Mouse (Mus musculus): ENCODE results near the gene Abcc4.

Abcc4 gene

DNA sequence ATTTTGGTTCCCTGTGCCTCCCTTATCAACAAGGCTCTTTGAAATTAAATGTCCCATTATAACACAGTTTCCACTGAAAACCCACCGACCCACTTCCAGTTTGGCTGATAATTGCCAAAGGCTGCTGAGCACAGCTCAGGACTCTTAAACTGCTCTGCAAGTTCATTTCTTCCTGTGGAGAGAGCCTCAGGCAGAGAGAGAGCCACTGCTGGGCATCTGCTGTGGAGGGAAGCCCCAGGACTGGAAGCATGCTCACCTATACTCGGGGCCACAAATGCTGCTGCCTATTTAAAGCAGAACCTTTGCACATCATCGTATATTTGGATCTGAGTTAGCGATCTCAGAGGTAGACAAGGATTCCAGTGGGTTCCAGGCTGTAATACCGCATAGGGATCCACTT lies 139.2 kb downstream of the Abcc4 start:
- peaks cover 33% of the 10 kb centered on the region for H3K4me1 ChIP-seq (replicated peaks; ENCODE audit: low read depth, low read length)
- H3K27me3 ChIP-seq (ENCODE audit: insufficient read depth, low read length) = no peaks in the 10 kb centered on the region
- H3K4me3 ChIP-seq (replicated peaks; ENCODE audit: low read length) = no peak overlapping the region
- H3K9me3 ChIP-seq (ENCODE audit: low read length) = no peaks in the 10 kb centered on the region
- TF ChIP-seq NANOG (IDR thresholded peaks at IDR 0.05; ENCODE audit: borderline replicate concordance, low read length) = no peak
- no peak for TF ChIP-seq CTCF (conservative IDR thresholded peaks at IDR 0.05; ENCODE audit: low read length)
- TF ChIP-seq POU5F1 (IDR thresholded peaks at IDR 0.05; ENCODE audit: borderline replicate concordance, low read length) = no peak
- peaks cover 48% of the 10 kb centered on the region for H3K36me3 ChIP-seq (ENCODE audit: insufficient read depth, low read length)

DNA sequence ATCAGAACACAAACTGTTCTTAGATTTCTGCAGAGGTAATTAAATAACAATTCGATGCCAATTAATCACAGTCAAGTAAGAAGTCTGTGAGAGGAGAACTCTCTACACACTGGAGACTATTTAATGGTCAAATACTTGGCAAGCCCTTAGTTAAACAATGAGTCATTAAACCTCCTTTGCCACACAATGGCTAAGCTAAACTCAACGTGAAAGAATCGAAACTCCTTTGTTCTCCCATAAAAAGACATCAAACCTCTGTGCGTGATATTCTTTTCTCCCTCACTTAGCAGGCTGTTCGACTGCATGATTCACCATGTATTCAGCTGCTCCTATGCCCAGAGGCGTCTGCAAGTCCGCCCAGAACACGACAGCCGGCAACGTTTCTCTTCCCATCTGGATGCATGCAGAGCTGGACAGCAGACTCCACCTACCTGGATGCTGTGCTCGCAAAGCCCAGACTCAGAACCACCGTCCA lies 139.8 kb downstream of the Abcc4 start:
- Histone ChIP-seq H3K36me3 (ENCODE audit: insufficient read depth, low read length) (peaks cover 49% of the 10 kb centered on the region), H3K4me3 (replicated peaks; ENCODE audit: low read length) (no peak overlapping the region), H3K9me3 (ENCODE audit: low read length) (no peaks in the 10 kb centered on the region), H3K4me1 (replicated peaks; ENCODE audit: low read depth, low read length) (peaks cover 33% of the 10 kb centered on the region), H3K27me3 (ENCODE audit: insufficient read depth, low read length) (no peaks in the 10 kb centered on the region)
- TF ChIP-seq CTCF (conservative IDR thresholded peaks at IDR 0.05; ENCODE audit: low read length) (no peak), POU5F1 (IDR thresholded peaks at IDR 0.05; ENCODE audit: borderline replicate concordance, low read length) (no peak), NANOG (IDR thresholded peaks at IDR 0.05; ENCODE audit: borderline replicate concordance, low read length) (peak; percentile 94)

DNA sequence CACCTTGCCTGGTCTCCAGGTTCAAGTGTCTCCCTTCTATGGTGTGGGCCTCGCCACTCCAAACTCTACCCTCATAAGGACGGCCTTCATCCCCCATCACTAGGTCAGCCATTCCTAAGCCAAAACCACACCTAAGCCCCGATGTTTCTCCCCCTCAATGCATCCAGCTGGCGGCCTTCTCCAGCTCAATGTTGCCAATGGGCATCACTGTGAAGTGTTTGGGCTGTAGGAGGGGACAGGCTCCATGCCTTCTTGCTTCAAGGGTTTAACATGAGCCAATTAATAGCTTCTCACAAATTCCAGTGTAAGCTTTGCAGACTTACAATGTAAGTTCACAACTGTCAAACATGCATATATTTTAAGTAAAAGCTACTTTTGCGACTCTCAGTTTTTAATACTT lies 140.3 kb downstream of the Abcc4 start:
- Histone ChIP-seq H3K9me3 (ENCODE audit: low read length) (no peaks in the 10 kb centered on the region), H3K4me3 (replicated peaks; ENCODE audit: low read length) (no peak overlapping the region), H3K36me3 (ENCODE audit: insufficient read depth, low read length) (peaks cover 49% of the 10 kb centered on the region), H3K27me3 (ENCODE audit: insufficient read depth, low read length) (no peaks in the 10 kb centered on the region), H3K4me1 (replicated peaks; ENCODE audit: low read depth, low read length) (peaks cover 33% of the 10 kb centered on the region)
- TF ChIP-seq POU5F1 (IDR thresholded peaks at IDR 0.05; ENCODE audit: borderline replicate concordance, low read length) = no peak
- no peak for TF ChIP-seq CTCF (conservative IDR thresholded peaks at IDR 0.05; ENCODE audit: low read length)
- TF ChIP-seq NANOG (IDR thresholded peaks at IDR 0.05; ENCODE audit: borderline replicate concordance, low read length) = no peak

DNA sequence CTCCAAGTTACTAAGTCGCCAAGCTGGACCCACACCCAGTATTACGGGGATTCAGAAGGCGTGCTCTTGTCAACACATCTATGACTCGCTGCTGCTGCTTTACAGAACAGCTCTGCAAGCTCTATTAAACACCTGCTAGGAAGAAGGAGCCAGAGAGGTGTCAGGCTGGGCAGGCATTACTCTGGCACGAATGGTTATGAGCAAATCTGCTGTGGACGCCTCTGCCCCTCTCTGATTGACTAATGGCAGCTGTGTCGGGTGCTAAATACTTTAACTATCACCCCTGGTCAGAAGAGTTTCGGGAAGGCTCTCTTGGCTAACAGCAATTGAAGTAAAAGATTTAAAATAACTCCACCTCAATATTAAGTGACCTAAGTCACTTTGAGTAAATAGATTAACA lies 142.4 kb downstream of the Abcc4 start:
- no peaks in the 10 kb centered on the region for H3K27me3 ChIP-seq (ENCODE audit: insufficient read depth, low read length)
- H3K36me3 ChIP-seq (ENCODE audit: insufficient read depth, low read length) = peaks cover 42% of the 10 kb centered on the region
- no peaks in the 10 kb centered on the region for H3K9me3 ChIP-seq (ENCODE audit: low read length)
- TF ChIP-seq NANOG (IDR thresholded peaks at IDR 0.05; ENCODE audit: borderline replicate concordance, low read length) (no peak), CTCF (conservative IDR thresholded peaks at IDR 0.05; ENCODE audit: low read length) (no peak), POU5F1 (IDR thresholded peaks at IDR 0.05; ENCODE audit: borderline replicate concordance, low read length) (no peak)
- H3K4me3 ChIP-seq (replicated peaks; ENCODE audit: low read length) = no peak overlapping the region
- peaks cover 27% of the 10 kb centered on the region for H3K4me1 ChIP-seq (replicated peaks; ENCODE audit: low read depth, low read length)

DNA sequence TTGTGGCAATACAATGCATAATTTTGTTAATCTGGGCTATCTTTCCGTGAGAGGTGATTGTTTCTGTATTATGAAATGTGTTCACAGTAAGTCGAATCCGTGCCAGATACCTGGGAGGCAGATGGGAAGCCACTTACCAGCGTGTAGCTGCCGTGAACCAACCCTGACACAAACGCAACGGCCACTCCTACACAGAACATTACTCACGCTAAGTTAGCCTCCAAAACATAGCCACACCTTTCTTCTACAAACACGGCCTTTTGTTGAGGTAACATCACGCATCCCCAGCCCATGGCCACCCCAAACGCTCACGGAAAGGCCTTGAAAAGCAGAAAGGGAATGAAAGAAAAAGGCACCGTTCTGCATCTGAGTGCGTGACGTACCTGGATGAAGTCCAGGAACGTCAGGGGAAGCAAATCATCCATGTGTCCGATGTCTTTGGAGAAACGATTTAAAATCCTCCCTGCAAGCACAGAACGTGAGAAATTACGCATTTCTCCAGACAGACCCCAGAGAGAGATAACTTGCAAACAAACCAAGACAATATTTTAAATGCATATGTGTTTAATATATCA lies 153.0 kb downstream of the Abcc4 start:
- Histone ChIP-seq H3K4me1 (replicated peaks; ENCODE audit: low read depth, low read length) (peaks cover 28% of the 10 kb centered on the region), H3K36me3 (ENCODE audit: insufficient read depth, low read length) (peaks cover 25% of the 10 kb centered on the region), H3K4me3 (replicated peaks; ENCODE audit: low read length) (no peak overlapping the region), H3K9me3 (ENCODE audit: low read length) (no peaks in the 10 kb centered on the region), H3K27me3 (ENCODE audit: insufficient read depth, low read length) (no peaks in the 10 kb centered on the region)
- TF ChIP-seq POU5F1 (IDR thresholded peaks at IDR 0.05; ENCODE audit: borderline replicate concordance, low read length) (no peak), CTCF (conservative IDR thresholded peaks at IDR 0.05; ENCODE audit: low read length) (no peak), NANOG (IDR thresholded peaks at IDR 0.05; ENCODE audit: borderline replicate concordance, low read length) (no peak)

DNA sequence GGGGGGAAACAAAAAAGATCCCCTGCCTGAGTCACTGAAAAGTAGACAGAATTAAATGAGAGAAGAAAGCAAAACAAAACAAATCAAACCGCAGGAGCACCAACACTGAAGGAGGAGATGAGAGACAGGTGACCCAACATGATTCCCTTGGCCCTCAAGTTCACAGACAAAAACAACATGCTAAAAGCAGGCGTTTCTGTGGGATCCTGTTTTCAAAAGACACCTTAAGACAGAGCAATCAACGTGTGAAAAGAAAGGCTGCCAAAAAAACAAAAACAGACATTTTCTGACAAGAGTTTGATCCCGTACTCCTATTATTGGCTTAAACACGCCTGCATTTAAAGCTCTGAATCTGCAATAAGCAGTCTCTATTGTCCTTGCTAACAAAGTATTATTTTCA lies 153.6 kb downstream of the Abcc4 start:
- Histone ChIP-seq H3K27me3 (ENCODE audit: insufficient read depth, low read length) (no peaks in the 10 kb centered on the region), H3K4me1 (replicated peaks; ENCODE audit: low read depth, low read length) (peaks cover 28% of the 10 kb centered on the region), H3K9me3 (ENCODE audit: low read length) (no peaks in the 10 kb centered on the region), H3K4me3 (replicated peaks; ENCODE audit: low read length) (peak overlapping the region; percentile 55), H3K36me3 (ENCODE audit: insufficient read depth, low read length) (peaks cover 25% of the 10 kb centered on the region)
- TF ChIP-seq POU5F1 (IDR thresholded peaks at IDR 0.05; ENCODE audit: borderline replicate concordance, low read length) (no peak), CTCF (conservative IDR thresholded peaks at IDR 0.05; ENCODE audit: low read length) (no peak), NANOG (IDR thresholded peaks at IDR 0.05; ENCODE audit: borderline replicate concordance, low read length) (no peak)

DNA sequence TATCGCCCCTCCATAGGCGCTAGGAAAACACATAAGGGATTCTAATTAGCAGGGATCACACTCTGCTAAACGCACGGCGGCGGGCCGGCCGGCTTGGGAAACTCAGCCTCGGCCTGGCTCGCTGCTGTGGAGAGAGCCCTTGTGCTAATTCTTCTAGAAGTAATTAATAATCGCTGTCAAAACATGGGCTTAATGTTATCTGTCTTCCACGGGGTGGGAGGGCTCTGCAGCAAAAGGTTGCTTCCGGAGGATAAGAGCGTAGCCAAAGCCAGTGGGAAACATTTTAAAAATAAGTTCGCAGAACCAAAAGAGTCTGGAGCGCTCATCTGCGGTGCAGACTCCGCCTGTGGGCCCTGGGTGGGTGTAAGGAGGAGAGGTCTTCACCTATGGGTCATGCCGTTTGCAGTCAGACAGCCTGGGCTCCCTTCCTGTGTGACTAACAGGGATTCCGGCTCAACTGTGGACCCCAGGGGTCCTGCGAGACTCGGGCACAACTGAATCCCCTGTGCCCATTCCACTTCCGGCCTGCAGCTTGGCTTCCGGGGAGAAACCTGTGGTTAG lies 154.2 kb downstream of the Abcc4 start:
- TF ChIP-seq POU5F1 (IDR thresholded peaks at IDR 0.05; ENCODE audit: borderline replicate concordance, low read length) (no peak), CTCF (conservative IDR thresholded peaks at IDR 0.05; ENCODE audit: low read length) (no peak), NANOG (IDR thresholded peaks at IDR 0.05; ENCODE audit: borderline replicate concordance, low read length) (no peak)
- Histone ChIP-seq H3K9me3 (ENCODE audit: low read length) (no peaks in the 10 kb centered on the region), H3K36me3 (ENCODE audit: insufficient read depth, low read length) (peaks cover 25% of the 10 kb centered on the region), H3K27me3 (ENCODE audit: insufficient read depth, low read length) (no peaks in the 10 kb centered on the region), H3K4me1 (replicated peaks; ENCODE audit: low read depth, low read length) (peaks cover 27% of the 10 kb centered on the region), H3K4me3 (replicated peaks; ENCODE audit: low read length) (peak overlapping the region; percentile 55)

DNA sequence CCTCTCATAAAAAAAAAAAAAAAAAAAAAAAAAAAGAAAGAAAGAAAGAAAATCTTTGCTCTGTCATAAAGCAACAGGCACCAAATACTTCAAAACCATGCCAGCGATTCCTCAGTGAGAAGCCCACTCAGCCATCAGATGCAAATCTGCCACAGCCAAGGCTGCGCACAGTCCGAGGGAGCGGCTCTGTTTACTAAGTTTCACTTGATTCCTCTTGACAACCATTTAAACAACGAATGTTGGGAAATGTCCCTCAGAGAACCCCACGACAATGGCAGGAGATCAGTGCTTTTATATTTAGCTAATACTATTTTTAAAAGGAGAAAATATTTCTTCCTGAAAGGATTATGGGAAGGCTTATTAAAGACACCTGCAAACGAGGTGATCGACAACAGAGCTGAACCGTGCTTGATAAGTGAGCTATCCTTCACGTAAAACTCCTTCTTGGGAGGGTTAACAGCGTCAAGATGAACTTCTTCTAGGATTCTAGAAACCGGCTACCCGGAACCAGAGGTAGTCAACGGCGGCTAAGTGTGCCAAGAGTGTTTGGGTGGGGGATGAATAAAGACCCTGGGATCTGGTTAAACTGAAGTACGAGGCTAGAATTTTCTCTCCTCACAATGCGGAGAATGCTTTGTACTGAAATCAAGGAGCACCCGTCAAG lies 154.8 kb downstream of the Abcc4 start:
- H3K4me1 ChIP-seq (replicated peaks; ENCODE audit: low read depth, low read length) = peaks cover 26% of the 10 kb centered on the region
- H3K36me3 ChIP-seq (ENCODE audit: insufficient read depth, low read length) = peaks cover 25% of the 10 kb centered on the region
- no peaks in the 10 kb centered on the region for H3K9me3 ChIP-seq (ENCODE audit: low read length)
- TF ChIP-seq NANOG (IDR thresholded peaks at IDR 0.05; ENCODE audit: borderline replicate concordance, low read length) = no peak
- no peak for TF ChIP-seq CTCF (conservative IDR thresholded peaks at IDR 0.05; ENCODE audit: low read length)
- no peak for TF ChIP-seq POU5F1 (IDR thresholded peaks at IDR 0.05; ENCODE audit: borderline replicate concordance, low read length)
- no peaks in the 10 kb centered on the region for H3K27me3 ChIP-seq (ENCODE audit: insufficient read depth, low read length)
- H3K4me3 ChIP-seq (replicated peaks; ENCODE audit: low read length) = peak overlapping the region; percentile 55

Data from E14TG2a.4 (cell line).